Comparison of ENCODE assay signal across 18 mouse cellular contexts in the genomic region with DNA sequence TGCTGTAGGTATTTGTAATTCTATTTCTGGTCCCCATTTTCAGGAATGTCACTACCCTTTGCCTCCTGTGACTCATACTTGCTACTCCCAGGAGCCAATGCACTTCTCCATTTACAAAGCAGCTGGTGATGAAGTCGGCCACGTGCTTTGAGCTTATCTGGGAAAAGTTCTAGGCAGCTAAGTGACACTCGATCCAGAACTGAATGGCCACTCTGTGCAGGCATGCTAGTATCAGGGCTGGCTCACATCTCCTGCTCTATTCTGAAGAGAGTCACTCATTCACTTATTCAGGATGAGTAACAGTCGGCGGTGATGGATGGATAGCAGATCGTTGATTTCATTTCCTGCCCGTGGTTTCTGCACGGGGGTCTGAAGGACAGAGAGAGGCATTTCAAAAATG. TPM values are rescaled to one million over a fixed set of nuclear protein-coding genes. Genes with fewer than 3 reads are reported as not detected.
A peak's percentile ranks its signal among the peaks of the same experiment; 100 is the strongest.
DNase-seq lines count a peak whose midpoint lies in the region; ATAC-seq and TF ChIP-seq lines count a peak whose summit lies in the region.
"Had no signal": no experiment of that assay in that cellular context is flagged by ENCODE, and none has a peak within 500 bp of the region (broad histone marks: within the 10 kb centered on the region; RNA-seq: fewer than 3 reads in every experiment).

No protein-coding gene starts in this region.

- H3K4me3 ChIP-seq in C2C12 (ENCODE audit: insufficient read depth, poor library complexity, severe bottlenecking): no peak overlapping the region
- no peak overlapping the region for H3K4me3 ChIP-seq in heart, postnatal 0 days (ENCODE audit: low read depth, low read length)
- no peak overlapping the region for H3K4me3 ChIP-seq in hindbrain, postnatal 0 days (ENCODE audit: low read length)
- H3K4me3 ChIP-seq: embryonic facial prominence, embryonic 13.5 days; hindbrain, embryonic 15.5 days; liver, embryonic 13.5 days; neural tube, embryonic 15.5 days had no signal

- H3K4me2 ChIP-seq in heart, postnatal 0 days (ENCODE audit: low read depth, low read length): no peak overlapping the region
- no peak overlapping the region for H3K4me2 ChIP-seq in hindbrain, postnatal 0 days (ENCODE audit: low read depth, low read length)
- H3K4me2 ChIP-seq: embryonic facial prominence, embryonic 13.5 days; hindbrain, embryonic 15.5 days; liver, embryonic 13.5 days; neural tube, embryonic 15.5 days had no signal

- H3K9me3 ChIP-seq in heart, postnatal 0 days (replicated peaks; ENCODE audit: control insufficient read depth, low read length): no peaks in the 10 kb centered on the region
- H3K9me3 ChIP-seq in hindbrain, postnatal 0 days (ENCODE audit: low read length): no peaks in the 10 kb centered on the region
- H3K9me3 ChIP-seq: embryonic facial prominence, embryonic 13.5 days; hindbrain, embryonic 15.5 days; neural tube, embryonic 15.5 days had no signal

- no peak overlapping the region for H3K9ac ChIP-seq in heart, postnatal 0 days (replicated peaks; ENCODE audit: low read depth, low read length)
- no peak overlapping the region for H3K9ac ChIP-seq in hindbrain, postnatal 0 days (replicated peaks; ENCODE audit: low read length)
- H3K9ac ChIP-seq: embryonic facial prominence, embryonic 13.5 days; hindbrain, embryonic 15.5 days; liver, embryonic 13.5 days; neural tube, embryonic 15.5 days had no signal

- no peaks in the 10 kb centered on the region for H3K36me3 ChIP-seq in C2C12 (ENCODE audit: control insufficient read depth, insufficient read depth)
- H3K36me3 ChIP-seq in heart, postnatal 0 days (replicated peaks; ENCODE audit: control insufficient read depth, insufficient read depth, low read length): no peaks in the 10 kb centered on the region
- no peaks in the 10 kb centered on the region for H3K36me3 ChIP-seq in hindbrain, postnatal 0 days (ENCODE audit: insufficient read depth, low read length)
- H3K36me3 ChIP-seq: embryonic facial prominence, embryonic 13.5 days; G1E; hindbrain, embryonic 15.5 days; liver, embryonic 13.5 days; neural tube, embryonic 15.5 days had no signal

- TF ChIP-seq EP300 in heart, postnatal 0 days (IDR thresholded peaks at IDR 0.05; ENCODE audit: low read depth): no peak

- H3K79me3 ChIP-seq in C2C12 (ENCODE audit: low read depth): no peaks in the 10 kb centered on the region

- 5% methylated on average over 8 of the region's 8 CpGs for WGBS in heart, postnatal 0 days
- WGBS in hindbrain, postnatal 0 days: 60% methylated on average over 8 of the region's 8 CpGs

- no peak for TF ChIP-seq CTCF in C2C12 (IDR thresholded peaks at IDR 0.05; ENCODE audit: control insufficient read depth, insufficient read depth, insufficient read length)
- no peak for TF ChIP-seq CTCF in heart, postnatal 0 days (IDR thresholded peaks at IDR 0.05; ENCODE audit: low read depth)
- TF ChIP-seq CTCF in hindbrain, postnatal 0 days (IDR thresholded peaks at IDR 0.05; ENCODE audit: low read depth): no peak

- peak overlapping the region; percentile 52 for H3K27ac ChIP-seq in heart, postnatal 0 days (ENCODE audit: low read depth)
- no peak overlapping the region for H3K27ac ChIP-seq in hindbrain, postnatal 0 days
- H3K27ac ChIP-seq: embryonic facial prominence, embryonic 13.5 days; hindbrain, embryonic 15.5 days; liver, embryonic 13.5 days; neural tube, embryonic 15.5 days had no signal

- H3ac ChIP-seq in C2C12 (ENCODE audit: control insufficient read depth, insufficient read length, low read depth): no peak overlapping the region

- peak; percentile 86 for ATAC-seq in heart, postnatal 0 days (ENCODE audit: insufficient read depth, low read depth)
- no peak for ATAC-seq in hindbrain, postnatal 0 days
- ATAC-seq: midbrain, embryonic 16.5 days had no signal

- intact Hi-C loops in heart, postnatal 14 days (cut with DNase I): no loop called here
- intact Hi-C loops in gastrocnemius, postnatal 14 days (cut with DNase I; ENCODE audit: low total_unique reads): no loop called here

- DNase-seq in heart, adult 8-10 months (ENCODE audit: low spot score): peak; percentile 41
- DNase-seq in heart, postnatal 14 days: no peak
- DNase-seq in fibroblast of lung, adult 2 months (ENCODE audit: low read depth): peak; percentile 29
- DNase-seq in heart, postnatal 0 days (ENCODE audit: low spot score): peak; percentile 73
- DNase-seq in hindbrain, postnatal 0 days (ENCODE audit: low spot score): no peak
- no peak for DNase-seq in gastrocnemius, postnatal 14 days
- DNase-seq in urinary bladder, postnatal 36 days (ENCODE audit: low spot score in 2 of 2): no peak
- DNase-seq: cerebellum, postnatal 25 days; kidney, adult 18-20 months; kidney, postnatal 4 days; liver, embryonic 13.5 days; thymus, adult 18-20 months had no signal

- H3K4me1 ChIP-seq in heart, postnatal 0 days (ENCODE audit: control insufficient read depth, insufficient read depth): peaks cover 19% of the 10 kb centered on the region
- no peaks in the 10 kb centered on the region for H3K4me1 ChIP-seq in hindbrain, postnatal 0 days (ENCODE audit: insufficient read depth, low read length)
- H3K4me1 ChIP-seq: hindbrain, embryonic 15.5 days had no signal

- H3K79me2 ChIP-seq in C2C12 (ENCODE audit: control insufficient read depth, insufficient read depth): no peaks in the 10 kb centered on the region

- H3K27me3 ChIP-seq in C2C12 (ENCODE audit: control insufficient read depth, insufficient read depth, insufficient read length): no peaks in the 10 kb centered on the region
- H3K27me3 ChIP-seq in heart, postnatal 0 days (ENCODE audit: control insufficient read depth, insufficient read depth, low read length): no peaks in the 10 kb centered on the region
- no peaks in the 10 kb centered on the region for H3K27me3 ChIP-seq in hindbrain, postnatal 0 days (ENCODE audit: insufficient read depth, low read length)
- H3K27me3 ChIP-seq: embryonic facial prominence, embryonic 13.5 days; hindbrain, embryonic 15.5 days; neural tube, embryonic 15.5 days had no signal

TF ChIP-seq in C2C12, 6 proteins besides CTCF, POLR2A, EP300 and RAD21:
- TF ChIP-seq CEBPB (IDR thresholded peaks at IDR 0.05; ENCODE audit: low read depth) (no peak), USF1 (IDR thresholded peaks at IDR 0.05; ENCODE audit: low read depth) (peak; percentile 83), MYOG (IDR thresholded peaks at IDR 0.05; ENCODE audit: control insufficient read depth, extremely low read depth, insufficient read length) (no peak), FOSL1 (IDR thresholded peaks at IDR 0.05; ENCODE audit: insufficient read depth, low read length, poor library complexity, severe bottlenecking) (peak; percentile 43), MYOD1 (IDR thresholded peaks at IDR 0.05; ENCODE audit: control insufficient read depth, insufficient read length, low read depth) (peak; percentile 59), MAX (IDR thresholded peaks at IDR 0.05) (peak; percentile 91)

RNA-seq across cellular contexts. Expression of gene Ubash3b, which starts 8.5 kb away (rescaled TPM):
- 1 to 10 TPM in 1 of 4 experiments, under 1 TPM in 3; 0.79 to 1.1 (median 0.97) TPM for total RNA-seq in heart, adult 8-10 months (2022)
- total RNA-seq in heart, postnatal 14 days (2021): 1 to 10 TPM; 1.7 to 1.8 TPM
- polyA plus RNA-seq in C2C12 (2012; fragmentation: generic; extraction: Trizol): 3.2 TPM
- 6.6 and 10.2 TPM in 2 replicates for total RNA-seq in heart, postnatal 0 days (2014; rRNA removed; ENCODE audit: low replicate concordance)
- polyA plus RNA-seq in heart, postnatal 0 days (2015; fragmentation: Nextera tagmentation; extraction: Ambion mirVana): 3.6 and 4.0 TPM in 2 replicates
- total RNA-seq in hindbrain, postnatal 0 days (2014; rRNA removed): 41.0 and 41.3 TPM in 2 replicates
- 28.0 and 28.6 TPM in 2 replicates for polyA plus RNA-seq in hindbrain, postnatal 0 days (2015; fragmentation: Nextera tagmentation; extraction: Ambion mirVana)
- 1 to 10 TPM; 1.0 to 1.2 TPM for total RNA-seq in gastrocnemius, postnatal 14 days (2021)

Comparison
In these comparisons a context has a peak if more than half of its experiments do, and no peak if none do; other contexts are left out.
1. DNase-seq: peak in heart, adult 8-10 months (single experiment), fibroblast of lung, adult 2 months (single experiment) and heart, postnatal 0 days (single experiment); none in heart, postnatal 14 days (0 of 2), hindbrain, postnatal 0 days (single experiment), gastrocnemius, postnatal 14 days (single experiment) and urinary bladder, postnatal 36 days (0 of 2).